Mouse (Mus musculus) forebrain, postnatal 0 days (tissue): ENCODE data around the gene Ufsp1. TPM values are rescaled to one million over a fixed set of nuclear protein-coding genes. Genes with fewer than 3 reads are reported as not detected.

ENCODE experiments used
- ATAC-seq: fragments of 200-750 bp; cut with Nextera tagmentation; 2 replicates; pipeline ENCODE4 v1.8.0; 2017; ENCODE audit warnings: mild to moderate bottlenecking, moderate library complexity
- DNase-seq: peaks from one replicate; pipeline ENCODE4 v3.0.0-alpha.2; 2015
- H3K27ac ChIP-seq: fragments of 300-500 bp; sonication (generic); 2 replicates; pipeline ENCODE4 v1.5.1; 2014; ENCODE audit warnings: low read depth, mild to moderate bottlenecking, antibody characterized with exemption, low read length, moderate library complexity, mixed read lengths
- H3K27me3 ChIP-seq: fragments of 300-500 bp; sonication (generic); 2 replicates; pipeline ENCODE4 v1.6.1; 2014; ENCODE audit warnings: mild to moderate bottlenecking, low read length, mixed read lengths; ENCODE audit not compliant: insufficient read depth
- H3K36me3 ChIP-seq: fragments of 300-500 bp; sonication (generic); 2 replicates; pipeline ENCODE4 v1.6.1; 2014; ENCODE audit warnings: mild to moderate bottlenecking, moderate library complexity; ENCODE audit not compliant: insufficient read depth
- H3K4me1 ChIP-seq: fragments of 300-500 bp; sonication (generic); 2 replicates; pipeline ENCODE4 v1.6.1; 2014; ENCODE audit warnings: antibody characterized with exemption; ENCODE audit not compliant: insufficient read depth
- H3K4me2 ChIP-seq: fragments of 300-500 bp; sonication (generic); 2 replicates; pipeline ENCODE4 v1.6.1; 2014; ENCODE audit warnings: low read depth, mild to moderate bottlenecking, moderate library complexity
- H3K4me3 ChIP-seq: fragments of 300-500 bp; sonication (generic); 2 replicates; pipeline ENCODE4 v1.5.1; 2014; ENCODE audit warnings: low read depth, low read length, mixed read lengths
- H3K9ac ChIP-seq: fragments of 300-500 bp; sonication (generic); 2 replicates; pipeline ENCODE4 v1.6.1; 2014; ENCODE audit warnings: mild to moderate bottlenecking
- H3K9me3 ChIP-seq: fragments of 300-500 bp; sonication (generic); 2 replicates; pipeline ENCODE4 v1.6.1; 2016; ENCODE audit warnings: low read length
- CTCF ChIP-seq: sonication (generic); IDR thresholded peaks from 2 replicates; pipeline ENCODE4 v1.5.1; 2016; ENCODE audit warnings: antibody characterized with exemption, control low read depth, low read depth
- WGBS: fragments of 180-500 bp; shearing (Covaris S2); extraction: QIAGEN DNeasy Blood & Tissue Kit; methylation state at CpG from one replicate; pipeline ENCODE4 v1.1.7; 2014; 5-methylcytosine and 5-hydroxymethylcytosine counted together
- polyA plus RNA-seq: library from polyadenylated mRNA; unstranded; fragments of >200 nt; fragmentation: Nextera tagmentation; extraction: Ambion mirVana; gene quantifications from 2 replicates; pipeline ENCODE4 v1.2.1, GENCODE M21; 2015
- total RNA-seq: library from RNA; depleted of rRNA; stranded (reverse); fragments of >200 nt; gene quantifications from 2 replicates; pipeline ENCODE4 v1.2.3, GENCODE M21; 2014

Ufsp1 gene
- total and polyA plus RNA-seq, 2 experiments from 2014 or later, result 15.2 to 23.4 TPM

- Histone ChIP-seq H3K27ac (peak overlapping the region; percentile 97), H3K4me1 (peaks cover 20% of the 10 kb centered on the region), H3K27me3 (no peaks in the 10 kb centered on the region), H3K9ac (peak overlapping the region; percentile 94), H3K4me3 (peak overlapping the region; percentile 77), H3K36me3 (peaks cover 21% of the 10 kb centered on the region), H3K9me3 (no peaks in the 10 kb centered on the region), H3K4me2 (peak overlapping the region; percentile 49)
- whole genome bisulfite sequencing, result 14% methylated on average over 12 of the region's 12 CpGs
- ATAC-seq, result no peak
- no peak for TF ChIP-seq CTCF
- no peak for DNase-seq
Observed at GRCm38 (mm10) chr5:137306439-137307005, 12.1 kb downstream of the Ufsp1 start.

GRCm38 (mm10) chr5:137307071-137307912 lies 12.9 kb downstream of the Ufsp1 start, which contains the start of gene Srrt:
TSS of gene Srrt (minus strand) at chr5:137307674.
- Histone ChIP-seq H3K4me1 (peaks cover 20% of the 10 kb centered on the region), H3K4me2 (peak within 1 kb of the TSS; percentile 55), H3K9me3 (no peaks in the 10 kb centered on the region), H3K27me3 (no peaks in the 10 kb centered on the region), H3K4me3 (peak within 1 kb of the TSS; percentile 77), H3K36me3 (peaks cover 13% of the 10 kb centered on the region), H3K9ac (peak within 1 kb of the TSS; percentile 94), H3K27ac (peak within 1 kb of the TSS; percentile 97)
- WGBS, result 1% methylated on average over 61 of the region's 72 CpGs
- ATAC-seq (peak; percentile 93), DNase-seq (peak; percentile 97)
- no peak for TF ChIP-seq CTCF

GRCm38 (mm10) chr5:137308356-137308755 lies 13.9 kb downstream of the Ufsp1 start:
- WGBS, result 94% methylated on average over 4 of the region's 4 CpGs

DNA sequence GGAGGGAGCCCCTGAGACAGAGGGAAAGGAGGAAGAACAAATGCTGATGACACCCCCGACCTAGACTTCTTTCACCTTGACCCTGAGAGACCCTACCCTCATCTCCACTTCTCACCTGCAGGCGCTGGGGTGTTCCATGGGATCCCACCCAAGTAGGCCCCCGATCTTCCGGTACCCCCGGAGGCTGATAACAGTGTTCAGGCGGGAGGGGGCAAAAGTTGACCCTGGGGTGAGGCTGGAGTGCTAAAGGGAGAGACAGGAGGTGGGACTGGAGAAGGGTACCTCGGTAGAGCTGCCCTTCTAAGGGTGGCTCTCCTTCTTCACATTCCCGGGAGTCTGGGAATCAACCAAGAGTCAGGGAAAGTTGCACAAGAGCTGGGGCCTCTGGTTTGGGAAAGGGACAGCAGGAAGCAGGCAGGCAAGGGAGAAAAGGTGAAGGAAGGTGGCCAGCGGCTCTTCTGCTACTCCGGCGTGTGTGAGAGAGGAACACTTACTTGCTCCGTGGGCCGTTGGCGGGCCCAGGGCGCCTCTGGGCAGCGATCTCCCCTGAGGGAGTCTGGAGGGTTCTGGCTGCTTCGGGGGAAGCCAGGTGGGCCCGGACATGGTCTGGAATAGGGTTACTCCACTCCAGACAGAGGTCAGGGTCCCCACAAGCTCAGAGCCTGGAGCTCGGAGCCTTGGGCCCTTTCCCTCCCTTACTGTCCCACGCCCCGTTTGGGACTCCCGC lies 19.2 kb downstream of the Ufsp1 start:
- Histone ChIP-seq H3K4me1 (peaks cover 10% of the 10 kb centered on the region; the same call in 1 of the 2 replicates), H3K27ac (peak overlapping the region; percentile 46; the same call in 1 of the 2 replicates), H3K9me3 (no peaks in the 10 kb centered on the region), H3K9ac (peak overlapping the region; percentile 55; the same call in 1 of the 2 replicates), H3K27me3 (no peaks in the 10 kb centered on the region), H3K4me3 (peak overlapping the region; percentile 30), H3K4me2 (peak overlapping the region; percentile 60), H3K36me3 (peaks cover 31% of the 10 kb centered on the region)
- TF ChIP-seq CTCF, result no peak
- WGBS, result 4% methylated on average over 22 of the region's 22 CpGs
- peak; percentile 23; the same call in 1 of the 2 replicates for ATAC-seq
- DNase-seq, result no peak

More at GRCm38 (mm10) chr5:137308356-137308755, 13.9 kb downstream of the Ufsp1 start:
- ATAC-seq (no peak), DNase-seq (no peak)
- H3K4me1 ChIP-seq, result peaks cover 20% of the 10 kb centered on the region
- peaks cover 5% of the 10 kb centered on the region; the same call in 1 of the 2 replicates for H3K36me3 ChIP-seq
- peak overlapping the region; percentile 55 for H3K4me2 ChIP-seq
- TF ChIP-seq CTCF, result 0 out of 2 replicates have a peak, but pooled peaks have one; percentile 7
- H3K27ac ChIP-seq, result peak overlapping the region; percentile 97
- H3K9ac ChIP-seq, result peak overlapping the region; percentile 94; the same call in 1 of the 2 replicates
- peak overlapping the region; percentile 77 for H3K4me3 ChIP-seq
- H3K27me3 ChIP-seq, result no peaks in the 10 kb centered on the region
- H3K9me3 ChIP-seq, result no peaks in the 10 kb centered on the region

- H3K9ac ChIP-seq, result peak within 1 kb of the TSS; percentile 55
- ATAC-seq (peak; percentile 91), DNase-seq (peak; percentile 86)
- H3K27ac ChIP-seq, result peak within 1 kb of the TSS; percentile 69; the same call in 1 of the 2 replicates
- TF ChIP-seq CTCF, result no peak
- H3K9me3 ChIP-seq, result no peaks in the 10 kb centered on the region
- H3K4me1 ChIP-seq, result peaks cover 10% of the 10 kb centered on the region; the same call in 1 of the 2 replicates
- peak within 1 kb of the TSS; percentile 30 for H3K4me3 ChIP-seq
- peaks cover 34% of the 10 kb centered on the region for H3K36me3 ChIP-seq
- H3K4me2 ChIP-seq, result peak within 1 kb of the TSS; percentile 60
- 17% methylated on average over 30 of the region's 30 CpGs for WGBS
- H3K27me3 ChIP-seq, result no peaks in the 10 kb centered on the region
Observed at GRCm38 (mm10) chr5:137314193-137315083, 20.0 kb downstream of the Ufsp1 start, which contains the start of gene Trip6. TSS of gene Trip6 (minus strand) at chr5:137314404.
